Mouse (Mus musculus) cerebellum, adult 2 months (tissue): ENCODE measurements around the gene Arhgap45.
A peak's percentile ranks its signal among the peaks of the same experiment; 100 is the strongest.

ENCODE experiments used
- CTCF ChIP-seq: fragments of 200-500 bp; IDR thresholded peaks from 2 replicates; pipeline ENCODE4 v1.5.1; 2011; ENCODE audit warnings: low read depth, mild to moderate bottlenecking, control low read depth, low read length, moderate library complexity, borderline replicate concordance; ENCODE audit not compliant: insufficient read depth
- POLR2A ChIP-seq: fragments of 200-500 bp; IDR thresholded peaks from 2 replicates; pipeline ENCODE4 v1.6.1; 2011; ENCODE audit warnings: low read length, control low read depth, borderline replicate concordance; ENCODE audit not compliant: insufficient read depth

GRCm38 (mm10) chr10:79985334-79986231 is 30.9 kb upstream of the Arhgap45 start:
- TF ChIP-seq CTCF, result no peak
- TF ChIP-seq POLR2A, result peak; percentile 56; the same call in 1 of the 2 replicates
